Mouse (Mus musculus): ENCODE data around the gene 4931428L18Rik. TPM values are rescaled to one million over a fixed set of nuclear protein-coding genes. Genes with fewer than 3 reads are reported as not detected.
A peak's percentile ranks its signal among the peaks of the same experiment; 100 is the strongest.
"Not testable (repeated sequence)": the region's sequence is repeated elsewhere in the genome, so short reads cannot be mapped to it uniquely, and the experiment has no call there.

4931428L18Rik gene
- polyA plus RNA-seq, 1 experiment from 2014 or later: not detected

GRCm38 (mm10) chr1:31023173-31023572, 199.3 kb downstream of the 4931428L18Rik start:
- Histone ChIP-seq H3K27me3 (ENCODE audit: low read depth, poor library complexity, severe bottlenecking) (no peaks in the 10 kb centered on the region), H3K4me1 (no peaks in the 10 kb centered on the region), H3K36me3 (no peaks in the 10 kb centered on the region), H3K27ac (no peak overlapping the region), H3K9me3 (replicated peaks) (no peaks in the 10 kb centered on the region), H3K4me3 (no peak overlapping the region)
- no peak for DNase-seq (ENCODE audit: low spot score)

DNA sequence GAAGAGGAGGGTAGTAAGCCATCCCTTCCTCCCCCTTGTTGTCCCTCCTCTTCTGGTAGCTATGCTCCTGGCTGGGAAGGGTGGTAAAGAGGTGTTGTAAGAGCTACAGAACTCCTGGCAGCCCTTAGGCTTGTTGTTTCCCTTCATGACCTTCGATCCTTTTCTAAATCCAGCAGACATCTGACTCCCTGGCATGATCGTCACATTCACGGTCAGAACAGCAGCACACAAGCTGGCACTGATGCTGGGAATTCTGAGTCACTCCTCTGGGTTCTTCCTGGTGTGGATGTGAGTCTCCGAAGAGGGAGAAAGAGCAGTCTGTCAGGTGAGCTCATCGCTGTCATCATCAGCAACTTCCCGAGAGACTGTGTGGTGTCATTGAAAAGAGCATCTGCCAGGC, 203.2 kb downstream of the 4931428L18Rik start:
- no peak overlapping the region for H3K27ac ChIP-seq
- 88% methylated on average over 6 of the region's 6 CpGs for WGBS
- no peaks in the 10 kb centered on the region for H3K36me3 ChIP-seq
- no peaks in the 10 kb centered on the region for H3K27me3 ChIP-seq (ENCODE audit: low read depth, poor library complexity, severe bottlenecking)
- no peak for DNase-seq (ENCODE audit: low spot score)
- no peaks in the 10 kb centered on the region for H3K9me3 ChIP-seq (replicated peaks)
- no peaks in the 10 kb centered on the region; the same call in 1 of the 2 replicates for H3K4me1 ChIP-seq
- no peak overlapping the region for H3K4me3 ChIP-seq

DNA sequence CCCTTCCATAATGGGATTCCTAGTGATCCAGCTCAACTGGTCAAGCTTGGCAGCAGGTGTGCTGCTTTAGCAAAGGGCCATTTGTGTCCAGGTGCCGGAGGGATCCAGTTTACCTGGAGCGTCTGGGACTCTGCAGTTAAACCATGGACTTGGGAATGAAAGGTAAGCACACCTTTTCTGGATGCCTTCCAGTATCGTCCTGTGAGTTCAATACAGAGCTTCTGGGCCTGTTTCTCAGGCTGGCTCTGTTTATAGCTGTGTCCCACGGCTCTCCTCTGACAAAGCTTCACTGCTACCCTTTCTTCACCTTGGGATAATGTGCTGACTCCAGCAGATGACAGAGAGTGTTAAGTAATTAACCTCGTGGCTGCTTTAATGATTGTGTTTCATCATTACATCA, 205.1 kb downstream of the 4931428L18Rik start:
- H3K36me3 ChIP-seq: no peaks in the 10 kb centered on the region
- no peaks in the 10 kb centered on the region; the same call in 1 of the 2 replicates for H3K4me1 ChIP-seq
- WGBS: 84% methylated on average over 5 of the region's 5 CpGs

DNA sequence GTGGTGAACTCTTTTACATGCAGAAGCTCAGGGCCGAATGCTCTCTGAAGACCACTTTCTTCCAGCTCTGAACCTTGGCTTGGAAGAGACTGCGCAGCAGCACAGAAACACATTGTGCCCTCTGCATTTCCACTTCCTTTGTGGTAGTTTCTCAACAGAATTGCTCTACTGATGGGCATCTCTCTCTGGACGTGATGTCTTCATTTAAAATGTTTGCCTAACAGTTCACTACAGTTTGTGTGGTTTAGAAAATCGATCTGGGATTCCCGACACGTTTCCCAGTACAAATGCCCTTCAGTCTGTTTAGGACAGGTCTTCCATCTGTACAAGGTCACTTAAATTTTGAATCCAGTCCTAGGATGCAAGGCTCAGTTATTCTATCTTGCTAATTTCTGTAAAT, 206.4 kb downstream of the 4931428L18Rik start:
- no peak overlapping the region for H3K4me3 ChIP-seq
- no peak overlapping the region for H3K27ac ChIP-seq
- no peaks in the 10 kb centered on the region for H3K27me3 ChIP-seq (ENCODE audit: low read depth, poor library complexity, severe bottlenecking)
- no peak for DNase-seq (ENCODE audit: low spot score)
- H3K36me3 ChIP-seq: no peaks in the 10 kb centered on the region
- no peaks in the 10 kb centered on the region for H3K9me3 ChIP-seq (replicated peaks)
- no peaks in the 10 kb centered on the region; the same call in 1 of the 2 replicates for H3K4me1 ChIP-seq
- 92% methylated on average over 6 of the region's 6 CpGs for WGBS

More for the DNA sequence above, 205.1 kb downstream of the 4931428L18Rik start:
- Histone ChIP-seq H3K27me3 (ENCODE audit: low read depth, poor library complexity, severe bottlenecking) (no peaks in the 10 kb centered on the region), H3K9me3 (replicated peaks) (no peaks in the 10 kb centered on the region), H3K4me3 (no peak overlapping the region), H3K27ac (no peak overlapping the region)
- DNase-seq (ENCODE audit: low spot score): no peak

DNA sequence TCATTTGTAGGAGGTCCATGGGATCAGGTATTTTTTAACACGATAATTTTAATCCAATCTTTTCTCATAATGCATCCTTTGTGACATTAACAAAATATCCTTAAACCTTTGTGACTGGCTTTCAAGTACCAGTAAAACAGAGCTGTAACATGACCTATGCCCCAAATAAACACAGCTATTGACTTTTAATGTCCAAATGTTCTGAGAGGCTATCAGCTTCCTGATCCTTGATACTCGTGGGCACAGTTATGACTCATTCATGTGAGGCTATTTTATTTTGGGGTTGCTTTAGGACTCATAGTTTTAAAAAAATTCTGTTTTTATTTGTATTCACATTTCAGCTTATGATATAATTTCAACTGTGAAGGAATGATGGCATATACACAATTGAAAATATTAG, 207.2 kb downstream of the 4931428L18Rik start:
- WGBS: 75% methylated on average over 2 of the region's 2 CpGs
- Histone ChIP-seq H3K27me3 (ENCODE audit: low read depth, poor library complexity, severe bottlenecking) (no peaks in the 10 kb centered on the region), H3K36me3 (no peaks in the 10 kb centered on the region), H3K4me1 (no peaks in the 10 kb centered on the region; the same call in 1 of the 2 replicates), H3K4me3 (no peak overlapping the region), H3K9me3 (replicated peaks) (no peaks in the 10 kb centered on the region), H3K27ac (no peak overlapping the region)
- no peak for DNase-seq (ENCODE audit: low spot score)

- H3K27ac ChIP-seq; H3K36me3 ChIP-seq; DNase-seq (ENCODE audit: low spot score); H3K4me1 ChIP-seq; H3K27me3 ChIP-seq (ENCODE audit: low read depth, poor library complexity, severe bottlenecking); H3K4me3 ChIP-seq; H3K9me3 ChIP-seq (replicated peaks): not testable (repeated sequence)
- 90% methylated on average over 6 of the region's 6 CpGs for WGBS
Observed at GRCm38 (mm10) chr1:30977868-30978267, 244.6 kb downstream of the 4931428L18Rik start, which contains the start of gene AC153137.1. Gene AC153137.1, minus strand, starts transcription at chr1:30977968.

GRCm38 (mm10) chr1:30977239-30977638, 245.2 kb downstream of the 4931428L18Rik start:
- DNase-seq (ENCODE audit: low spot score); H3K27ac ChIP-seq; H3K4me3 ChIP-seq; H3K27me3 ChIP-seq (ENCODE audit: low read depth, poor library complexity, severe bottlenecking); H3K9me3 ChIP-seq (replicated peaks); H3K36me3 ChIP-seq; H3K4me1 ChIP-seq: not testable (repeated sequence)
- 87% methylated on average over 7 of the region's 7 CpGs for WGBS

GRCm38 (mm10) chr1:30951795-30952194, 270.7 kb downstream of the 4931428L18Rik start:
- Histone ChIP-seq H3K4me1 (peaks cover 18% of the 10 kb centered on the region), H3K27ac (no peak overlapping the region), H3K27me3 (ENCODE audit: low read depth, poor library complexity, severe bottlenecking) (no peaks in the 10 kb centered on the region), H3K9me3 (replicated peaks) (no peaks in the 10 kb centered on the region), H3K4me3 (no peak overlapping the region), H3K36me3 (no peaks in the 10 kb centered on the region)
- WGBS: 81% methylated on average over 2 of the region's 2 CpGs
- no peak for DNase-seq (ENCODE audit: low spot score)

DNA sequence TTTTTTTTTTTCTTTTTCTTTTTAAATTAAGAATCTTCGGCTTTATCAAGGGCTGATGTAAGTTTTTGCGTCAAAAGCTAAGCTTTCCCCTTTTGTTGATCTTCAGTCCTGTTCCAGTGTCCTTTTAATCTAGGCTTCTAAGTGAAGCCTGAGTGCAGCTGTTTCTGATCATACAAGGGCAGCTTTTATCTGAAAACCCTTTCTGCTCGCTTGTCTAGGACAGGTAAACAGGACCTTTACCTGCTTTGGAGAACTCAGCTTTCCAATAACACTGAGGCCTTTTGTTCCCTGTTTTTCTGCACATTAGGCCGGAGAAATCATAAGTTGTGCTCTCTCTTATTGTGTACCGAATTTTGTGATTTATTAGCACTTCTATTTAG, 272.0 kb downstream of the 4931428L18Rik start:
- Histone ChIP-seq H3K4me1 (peaks cover 20% of the 10 kb centered on the region), H3K9me3 (replicated peaks) (no peaks in the 10 kb centered on the region), H3K27me3 (ENCODE audit: low read depth, poor library complexity, severe bottlenecking) (no peaks in the 10 kb centered on the region), H3K27ac (peak overlapping the region; percentile 99), H3K36me3 (peaks cover 4% of the 10 kb centered on the region), H3K4me3 (peak overlapping the region; percentile 94)
- no peak for DNase-seq (ENCODE audit: low spot score)
- WGBS: 43% methylated on average over 5 of the region's 5 CpGs

- 4% methylated on average over 66 of the region's 66 CpGs for WGBS
- Histone ChIP-seq H3K27me3 (ENCODE audit: low read depth, poor library complexity, severe bottlenecking) (no peaks in the 10 kb centered on the region), H3K27ac (peak overlapping the region; percentile 99), H3K4me3 (peak overlapping the region; percentile 94), H3K36me3 (peaks cover 10% of the 10 kb centered on the region), H3K9me3 (replicated peaks) (no peaks in the 10 kb centered on the region), H3K4me1 (peaks cover 20% of the 10 kb centered on the region)
- peak; percentile 97 for DNase-seq (ENCODE audit: low spot score)
Observed at GRCm38 (mm10) chr1:30949710-30950455, 272.6 kb downstream of the 4931428L18Rik start.

GRCm38 (mm10) chr1:30948950-30949639, 273.4 kb downstream of the 4931428L18Rik start:
- WGBS: under 1% methylated on average over 84 of the region's 85 CpGs

GRCm38 (mm10) chr1:30948361-30948949, 274.0 kb downstream of the 4931428L18Rik start:
- Histone ChIP-seq H3K27me3 (ENCODE audit: low read depth, poor library complexity, severe bottlenecking) (no peaks in the 10 kb centered on the region), H3K36me3 (peaks cover 24% of the 10 kb centered on the region), H3K4me3 (peak overlapping the region; percentile 94), H3K9me3 (replicated peaks) (no peaks in the 10 kb centered on the region), H3K27ac (peak overlapping the region; percentile 99), H3K4me1 (peaks cover 20% of the 10 kb centered on the region)
- WGBS: 1% methylated on average over 16 of the region's 16 CpGs
- DNase-seq (ENCODE audit: low spot score): no peak

More at GRCm38 (mm10) chr1:30948950-30949639, 273.4 kb downstream of the 4931428L18Rik start:
- peak overlapping the region; percentile 94 for H3K4me3 ChIP-seq
- H3K27me3 ChIP-seq (ENCODE audit: low read depth, poor library complexity, severe bottlenecking): no peaks in the 10 kb centered on the region
- peak; percentile 80 for DNase-seq (ENCODE audit: low spot score)
- peaks cover 18% of the 10 kb centered on the region for H3K36me3 ChIP-seq
- peak overlapping the region; percentile 99 for H3K27ac ChIP-seq
- peaks cover 20% of the 10 kb centered on the region for H3K4me1 ChIP-seq
- no peaks in the 10 kb centered on the region for H3K9me3 ChIP-seq (replicated peaks)

All from limb, embryonic 10.5 days (tissue).